Mouse (Mus musculus) adrenal gland, postnatal 4 days (tissue): Measurements from ENCODE around the gene Gm9821. TPM values are rescaled to one million over a fixed set of nuclear protein-coding genes. Genes with fewer than 3 reads are reported as not detected.

Experiments
- DNase-seq, 2 experiments: peaks; one replicate each; pipeline ENCODE4 v3.0.0; 2021 to 2022; ENCODE audit warnings: low spot score in 2 of 2, mixed read lengths in 2 of 2
- total RNA-seq, 2 experiments: library from RNA; stranded (reverse); gene quantifications; 2 replicates each; pipeline ENCODE4 v1.2.3; 2021

Gene Gm9821
- total RNA-seq, 2 experiments from 2014 or later, result not detected

GRCm38 (mm10) chr2:91966367-91966766 lies 20.9 kb downstream of the Gm9821 start:
- no peak for DNase-seq

- no peak for DNase-seq
These were observed 22.5 kb downstream of the Gm9821 start for GRCm38 (mm10) chr2:91967962-91968361.

GRCm38 (mm10) chr2:91971231-91972097 lies 26.0 kb downstream of the Gm9821 start:
- DNase-seq, result no peak

GRCm38 (mm10) chr2:91972121-91972566 lies 26.6 kb downstream of the Gm9821 start:
- no peak for DNase-seq

- no peak for DNase-seq
These were observed 28.1 kb downstream of the Gm9821 start for GRCm38 (mm10) chr2:91973416-91974135.

GRCm38 (mm10) chr2:91975581-91976541 lies 30.4 kb downstream of the Gm9821 start, which contains the start of gene Dgkz:
Dgkz (minus strand) TSS chr2:91975864.
- no peak for DNase-seq

GRCm38 (mm10) chr2:91977960-91978359 lies 32.5 kb downstream of the Gm9821 start:
- DNase-seq, result no peak

GRCm38 (mm10) chr2:91978547-91978946 lies 33.0 kb downstream of the Gm9821 start:
- no peak for DNase-seq

- DNase-seq, result no peak
These were observed 34.7 kb downstream of the Gm9821 start for GRCm38 (mm10) chr2:91980245-91980644.

GRCm38 (mm10) chr2:91980830-91981229 lies 35.3 kb downstream of the Gm9821 start:
- DNase-seq, result no peak

GRCm38 (mm10) chr2:91984439-91984838 lies 38.9 kb downstream of the Gm9821 start:
- DNase-seq, result peak in 1 of 2 experiments; percentile 60

- DNase-seq, result no peak
These were observed 39.5 kb downstream of the Gm9821 start for GRCm38 (mm10) chr2:91984906-91985525.

- DNase-seq, result no peak
These were observed 40.6 kb downstream of the Gm9821 start for GRCm38 (mm10) chr2:91986071-91986470.

- peak; percentile 63 to 71 for DNase-seq
These were observed 42.0 kb downstream of the Gm9821 start for GRCm38 (mm10) chr2:91987542-91987941.

- DNase-seq, result no peak
These were observed 44.2 kb downstream of the Gm9821 start for GRCm38 (mm10) chr2:91989750-91990149.

- DNase-seq, result no peak
These were observed 47.9 kb downstream of the Gm9821 start for GRCm38 (mm10) chr2:91993409-91993808.

- no peak for DNase-seq
These were observed 50.5 kb downstream of the Gm9821 start for GRCm38 (mm10) chr2:91996006-91996405.
